Mouse (Mus musculus) effector memory CD4-positive, alpha-beta T cell, adult 5 months (primary cell): Measurements from ENCODE around the gene Ccin. TPM values are rescaled to one million over a fixed set of nuclear protein-coding genes. Genes with fewer than 3 reads are reported as not detected.

Experiments
- polyA plus RNA-seq: library from polyadenylated mRNA; unstranded; fragments of 100-300 nt; shearing (Covaris generic); gene quantifications from one replicate; pipeline ENCODE4 v1.2.1, GENCODE M21; 2017

The Ccin gene
- not detected for polyA plus RNA-seq

DNA sequence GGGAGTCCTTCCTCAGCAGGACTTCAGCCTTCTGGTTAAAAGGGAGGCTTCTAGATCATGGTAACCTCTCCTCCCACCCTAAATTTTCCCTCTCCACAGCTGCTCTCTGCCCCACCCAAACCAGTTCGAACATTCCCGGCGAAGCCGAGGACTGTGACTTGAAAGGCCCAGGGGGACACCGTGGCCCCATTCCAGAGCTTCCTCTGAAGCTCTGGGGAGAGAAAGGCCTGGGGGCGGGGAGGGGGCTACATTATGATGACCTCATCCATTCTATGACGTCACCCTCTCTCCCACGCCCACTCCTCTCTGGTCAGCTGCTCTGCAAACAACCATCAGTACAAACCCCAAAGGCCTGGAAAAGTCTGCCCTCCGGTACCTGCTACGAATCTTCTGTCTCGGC, at the start of gene Ccin:
TSS of gene Ccin (plus strand) at position 303 of the 400 bp plus-strand sequence.

DNA sequence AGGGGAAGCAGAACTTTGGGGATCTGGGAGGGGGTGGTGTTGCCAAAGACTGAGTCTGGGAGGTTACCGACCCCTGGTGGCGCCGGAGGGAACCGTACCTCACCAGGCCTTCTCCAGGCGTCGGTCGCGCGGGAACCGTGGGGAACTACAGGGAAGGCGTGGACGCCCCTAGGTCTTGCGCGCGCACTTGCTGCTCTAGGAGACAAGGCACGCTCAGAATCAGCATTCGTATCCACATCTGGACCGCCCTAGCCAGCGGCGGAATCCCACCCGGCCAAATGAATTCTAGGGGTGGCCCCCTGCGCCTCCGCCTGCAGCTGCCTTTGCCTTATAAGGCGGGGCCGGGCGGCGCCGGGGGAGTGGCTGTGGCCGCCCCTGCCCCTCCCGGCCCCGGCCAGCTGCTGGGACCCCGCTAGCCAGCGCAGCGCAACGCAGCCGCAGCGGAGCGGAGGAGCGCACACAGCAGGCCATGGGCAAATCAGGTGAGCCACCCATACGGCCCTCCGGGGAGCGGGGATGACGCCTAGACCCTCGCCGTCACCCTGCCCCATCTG, 25.9 kb upstream of the Ccin start, which contains the start of gene Glipr2:
TSS of gene Glipr2 (plus strand) at position 110 of the 554 bp plus-strand sequence.

DNA sequence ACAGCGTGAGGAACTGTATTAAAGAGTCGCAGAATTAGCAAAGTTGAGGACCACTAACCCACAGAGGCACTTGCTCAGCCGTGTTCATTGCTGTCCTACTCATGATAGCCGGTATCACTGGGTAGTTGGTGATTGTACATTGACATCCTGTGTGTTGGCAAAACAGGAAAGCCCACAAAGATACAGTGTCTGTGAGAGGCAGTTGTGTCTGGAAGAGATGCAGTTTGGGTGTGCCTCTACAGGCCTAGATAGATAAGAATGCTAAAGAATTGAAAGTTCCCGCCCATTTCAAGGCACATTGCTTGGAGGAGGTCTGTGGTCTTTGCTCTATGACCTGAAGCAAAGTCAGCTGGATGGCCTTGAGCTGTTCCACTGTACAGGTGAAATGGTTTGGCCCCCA, 20.8 kb downstream of the Ccin start, which contains the start of gene Clta:
TSS of gene Clta (plus strand) at position 327 of the 400 bp plus-strand sequence.

Other genes with a start within 250 kb of the Ccin start
- not detected for gene Olfr159, start 212.5 kb upstream of the Ccin start, polyA plus RNA-seq
- 1.6 TPM for gene Olfr156, start 159.6 kb upstream of the Ccin start, polyA plus RNA-seq
- 0.87 TPM for gene Olfr157, start 143.3 kb upstream of the Ccin start, polyA plus RNA-seq
- not detected for gene Olfr155, start 131.9 kb upstream of the Ccin start, polyA plus RNA-seq
- gene Reck, start 108.0 kb upstream of the Ccin start, polyA plus RNA-seq = 6.6 TPM
- gene Glipr2, start 26.1 kb upstream of the Ccin start, polyA plus RNA-seq = 125 TPM
- 207 TPM for gene Clta, start 21.0 kb downstream of the Ccin start, polyA plus RNA-seq
- 47.9 TPM for gene Gne, start 100.7 kb downstream of the Ccin start, polyA plus RNA-seq